Mouse (Mus musculus) cerebellum, adult 9-11 months (tissue): ENCODE measurements around the gene Fam193b.
"Not testable (repeated sequence)": the region's sequence is repeated elsewhere in the genome, so short reads cannot be mapped to it uniquely, and the experiment has no call there.

Experiments
- DNase-seq: peaks from one replicate; pipeline ENCODE4 v3.0.0; 2022

Fam193b gene

GRCm38 (mm10) chr13:55570286-55570973, 490 bp downstream of the Fam193b start:
- peak; percentile 70 for DNase-seq

GRCm38 (mm10) chr13:55569726-55570285, 1.1 kb downstream of the Fam193b start:
- DNase-seq = peak; percentile 52

DNA sequence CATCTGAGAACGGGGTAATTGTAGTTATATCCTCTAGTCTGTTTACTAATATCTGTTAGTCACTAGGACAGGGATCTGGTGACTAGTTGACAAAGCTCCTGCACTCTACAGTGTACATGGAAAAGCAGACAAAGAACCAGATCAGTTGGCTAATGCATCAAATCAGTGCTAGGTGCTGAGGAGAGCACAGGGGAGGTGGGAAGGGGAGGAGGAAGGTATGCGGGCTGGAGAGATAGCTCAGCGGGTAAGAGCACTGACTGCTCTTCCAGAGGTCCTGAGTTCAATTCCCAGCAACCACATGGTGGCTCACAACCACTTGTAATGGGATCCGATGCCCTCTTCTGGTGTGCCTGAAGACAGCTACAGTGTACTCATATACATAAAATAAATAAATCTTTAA, 2.4 kb downstream of the Fam193b start:
- not testable (repeated sequence) for DNase-seq

- DNase-seq = no peak
These were observed 3.0 kb downstream of the Fam193b start for GRCm38 (mm10) chr13:55567949-55568348.

DNA sequence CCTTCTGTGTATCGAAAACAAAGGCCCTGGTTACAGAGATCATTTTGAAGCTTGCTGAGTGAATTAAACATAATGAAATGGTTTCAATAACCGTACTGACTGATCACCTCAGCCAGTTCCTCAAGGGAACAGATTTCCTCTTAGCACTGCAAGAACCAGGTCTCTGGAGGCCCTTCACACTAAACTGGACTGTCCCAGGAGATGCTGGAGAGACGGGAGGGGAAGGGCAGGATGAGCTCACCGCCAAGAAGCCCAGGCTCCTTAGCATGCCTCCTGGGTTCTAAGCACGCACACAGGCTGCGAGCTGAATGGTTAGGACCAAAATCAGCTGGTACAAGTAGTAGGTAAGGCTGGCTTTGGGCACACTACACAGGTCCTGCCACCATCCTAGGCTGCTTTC, 3.9 kb downstream of the Fam193b start:
- no peak for DNase-seq

GRCm38 (mm10) chr13:55563266-55563879, 7.5 kb downstream of the Fam193b start:
- no peak for DNase-seq

- DNase-seq = no peak
These were observed 13.4 kb downstream of the Fam193b start for GRCm38 (mm10) chr13:55557499-55557898.

GRCm38 (mm10) chr13:55555921-55556320, 15.0 kb downstream of the Fam193b start:
- DNase-seq = no peak

DNA sequence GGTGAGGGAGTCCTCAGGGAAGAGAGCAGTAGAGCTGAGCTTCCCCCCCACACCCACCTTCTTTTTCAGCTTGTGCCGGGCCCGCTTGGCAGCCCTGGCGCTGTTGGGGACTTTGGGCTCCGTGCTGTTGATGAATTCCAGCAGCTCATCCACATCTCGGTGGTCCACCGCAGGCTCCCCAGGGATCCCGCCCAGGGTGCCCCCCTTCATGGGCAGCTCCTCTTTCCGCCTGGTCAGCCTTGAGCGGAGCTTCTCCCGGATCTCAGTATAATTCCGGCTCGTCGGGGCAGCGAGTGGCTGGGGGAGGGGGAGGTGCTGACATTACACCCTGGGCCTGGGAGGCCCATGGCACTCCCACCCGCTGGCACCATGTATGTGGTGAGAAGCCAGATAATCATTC, 21.9 kb downstream of the Fam193b start:
- no peak for DNase-seq

DNA sequence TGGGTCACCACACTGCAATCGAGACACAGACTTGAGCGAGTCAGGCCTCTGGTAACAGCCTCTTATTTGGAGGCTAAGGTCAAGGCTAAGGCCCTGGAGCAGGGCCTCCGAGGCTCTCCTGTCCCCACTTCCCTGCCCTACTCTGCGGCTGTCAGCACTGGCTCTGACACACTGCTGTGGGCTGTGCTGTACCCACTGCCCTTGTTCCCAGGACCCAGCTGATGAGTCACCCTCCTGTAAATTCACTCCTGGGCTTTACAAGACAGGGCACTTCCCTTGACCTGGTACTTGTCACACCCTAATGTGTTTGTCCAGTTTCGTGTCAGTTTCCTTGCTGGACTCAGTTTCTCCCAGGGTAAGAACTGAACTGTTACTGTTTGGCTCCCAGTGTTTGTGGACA, 22.5 kb downstream of the Fam193b start:
- no peak for DNase-seq

DNA sequence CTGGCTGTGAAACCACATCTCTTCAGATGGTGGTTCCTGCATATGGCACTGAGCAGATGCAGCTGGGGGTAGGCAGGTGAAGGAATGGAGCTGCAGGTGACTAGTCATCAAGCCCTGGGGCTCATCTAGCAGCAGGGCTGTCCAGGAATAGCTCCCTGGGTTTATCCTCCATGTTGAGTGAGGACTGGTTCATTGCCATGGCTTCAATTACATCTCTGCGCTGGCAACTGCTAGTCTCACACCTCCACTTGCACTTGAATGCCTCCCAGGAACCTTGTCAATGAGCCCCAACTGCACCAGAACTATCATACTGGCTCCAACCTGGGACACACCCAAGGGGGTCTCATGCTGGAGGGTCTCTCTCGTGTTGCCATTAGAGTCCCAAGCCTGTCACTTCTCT, 23.0 kb downstream of the Fam193b start:
- no peak for DNase-seq

DNA sequence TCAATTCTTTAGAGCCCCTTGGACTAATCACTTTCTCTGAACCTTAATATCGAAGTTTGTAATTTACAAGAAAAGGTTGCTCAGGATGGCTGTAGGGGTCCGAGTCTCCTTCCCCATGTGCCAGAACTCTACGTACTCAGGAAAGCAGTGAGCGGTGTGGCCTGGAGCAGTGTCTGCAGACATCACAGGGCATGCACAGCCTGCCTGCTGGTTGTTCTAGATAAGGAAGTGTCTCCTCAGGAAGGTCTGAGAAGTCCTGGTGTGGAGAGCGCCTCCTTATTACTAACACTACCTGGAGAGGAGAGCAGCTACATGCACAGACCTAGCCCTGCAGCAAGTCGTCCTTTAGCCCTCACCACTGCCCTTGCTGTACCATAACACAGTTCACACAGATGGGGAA, 26.1 kb downstream of the Fam193b start:
- no peak for DNase-seq

DNA sequence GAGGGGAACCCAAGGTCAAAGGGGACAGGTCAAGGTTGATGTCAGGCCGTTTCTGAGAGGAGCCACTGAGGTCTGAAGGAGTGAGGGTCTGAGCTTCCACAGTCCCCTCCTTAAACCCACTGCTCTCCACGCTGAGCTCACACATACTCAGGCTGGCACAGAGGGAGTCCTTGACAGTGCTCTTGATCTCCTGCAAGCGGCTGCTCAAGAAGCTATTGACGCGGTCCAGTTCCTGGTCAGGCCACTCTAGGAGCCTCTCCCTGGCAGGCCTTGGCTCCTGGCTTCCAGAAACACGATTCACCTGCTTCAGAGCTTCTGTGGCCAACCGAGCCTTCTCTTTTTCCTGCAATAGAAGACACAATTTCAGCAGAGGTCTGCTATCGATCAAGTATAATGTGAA, 27.5 kb downstream of the Fam193b start:
- no peak for DNase-seq

GRCm38 (mm10) chr13:55542891-55543290, 28.0 kb downstream of the Fam193b start:
- DNase-seq = peak; percentile 43

- no peak for DNase-seq
These were observed 30.0 kb downstream of the Fam193b start for GRCm38 (mm10) chr13:55540933-55541332.

- DNase-seq = peak; percentile 100
These were observed 34.4 kb downstream of the Fam193b start, which contains the start of gene Ddx41 for GRCm38 (mm10) chr13:55536194-55537175. Gene Ddx41, minus strand, starts transcription at chr13:55536658.

DNA sequence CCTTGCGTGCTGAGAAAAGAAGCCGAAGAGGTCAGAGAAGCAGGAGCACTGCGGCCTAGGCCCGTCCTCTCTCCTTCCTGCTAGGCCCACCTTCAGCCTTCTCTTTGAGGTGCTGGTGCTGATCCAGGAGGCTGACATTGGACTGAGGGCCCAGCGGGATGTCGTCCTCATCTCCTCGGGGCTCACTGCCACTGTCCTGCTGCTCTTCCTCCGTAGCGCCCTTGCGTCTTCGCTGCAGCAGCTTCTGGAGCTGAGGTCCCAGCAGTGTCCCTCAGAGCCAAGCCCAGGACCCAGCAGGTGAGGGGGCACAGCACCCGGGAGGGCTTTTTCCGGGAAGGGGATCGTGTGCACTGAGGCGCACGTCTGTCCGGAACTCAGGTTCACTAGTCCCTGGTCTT, 35.1 kb downstream of the Fam193b start:
- no peak for DNase-seq

DNA sequence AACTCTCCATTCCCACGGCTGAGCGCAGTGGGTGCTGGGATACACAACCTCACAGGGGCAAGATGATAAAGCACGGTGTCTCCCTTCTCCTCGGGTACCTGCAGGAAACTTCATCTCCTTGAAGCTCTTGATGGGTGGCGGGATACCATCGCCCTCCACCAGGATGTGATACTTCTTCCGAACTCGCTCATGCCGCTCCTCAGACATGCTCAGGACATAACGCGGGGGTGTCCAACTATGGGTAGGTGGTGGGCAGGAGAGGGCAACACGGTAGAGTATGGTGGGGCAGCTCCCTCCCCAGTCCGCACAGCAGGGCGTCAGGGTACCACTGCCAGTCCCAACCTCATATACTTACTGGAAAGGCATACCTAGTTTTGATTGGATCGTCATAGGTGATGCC, 35.7 kb downstream of the Fam193b start:
- DNase-seq = peak; percentile 55

- no peak for DNase-seq
These were observed 41.6 kb downstream of the Fam193b start, which contains the start of gene Dok3 for GRCm38 (mm10) chr13:55529198-55529915. Gene Dok3, minus strand, starts transcription at chr13:55529296.

GRCm38 (mm10) chr13:55527834-55528772, 42.8 kb downstream of the Fam193b start:
- no peak for DNase-seq

- no peak for DNase-seq
These were observed 43.7 kb downstream of the Fam193b start for GRCm38 (mm10) chr13:55527212-55527611.
